Mouse (Mus musculus): ENCODE data around the gene Unk.

GRCm38 (mm10) chr11:116043286-116043685, 13.2 kb downstream of the Unk start:
- TF ChIP-seq CTCF (IDR thresholded peaks at IDR 0.05) (no peak), EP300 (IDR thresholded peaks at IDR 0.05) (no peak)

Measured in lung, postnatal 0 days (tissue).